Mouse (Mus musculus): Measurements from ENCODE around the gene Gm10778.

GRCm38 (mm10) chr10:81643449-81644055, 5.3 kb upstream of the Gm10778 start:
- TF ChIP-seq CTCF (IDR thresholded peaks at IDR 0.05; ENCODE audit: low read depth, low read length) (0 out of 2 replicates have a peak, but pooled peaks have one; percentile 23), POLR2A (IDR thresholded peaks at IDR 0.05; ENCODE audit: extremely low read depth, insufficient read depth, low read length) (peak; percentile 62; the same call in 1 of the 2 replicates)
